ENCODE assay signal across 16 mouse cellular contexts in the genomic region with DNA sequence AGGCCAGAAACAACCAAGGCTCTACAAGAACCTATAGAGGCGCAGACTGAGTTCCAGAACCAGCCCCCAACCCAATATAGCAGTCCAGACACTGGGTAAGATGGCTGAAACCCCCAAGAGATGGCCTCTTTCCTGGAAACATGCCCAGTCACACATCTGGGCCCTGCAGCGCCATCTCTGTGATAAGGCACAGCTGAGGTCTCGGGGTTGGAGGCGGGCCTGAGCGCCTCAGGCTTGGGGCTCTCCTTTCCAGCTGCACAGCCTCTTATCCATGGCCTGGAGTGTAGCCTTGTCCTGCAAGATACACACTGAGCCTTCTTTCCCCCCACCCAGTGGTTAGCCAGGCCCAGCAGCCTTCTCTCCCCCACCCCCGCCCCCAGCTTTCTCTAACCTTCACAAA. TPM values are rescaled to one million over a fixed set of nuclear protein-coding genes. Genes with fewer than 3 reads are reported as not detected.
A peak's percentile ranks its signal among the peaks of the same experiment; 100 is the strongest.
DNase-seq lines count a peak whose midpoint lies in the region; ATAC-seq and TF ChIP-seq lines count a peak whose summit lies in the region.
"Had no signal": no experiment of that assay in that cellular context is flagged by ENCODE, and none has a peak within 500 bp of the region (broad histone marks: within the 10 kb centered on the region; RNA-seq: fewer than 3 reads in every experiment).

No protein-coding gene starts in this region.

- 59% methylated on average over 6 of the region's 6 CpGs for WGBS in heart, embryonic 11.5 days (ENCODE audit: insufficient replicate concordance)
- WGBS in liver, adult 2 months, result 90% methylated on average over 6 of the region's 6 CpGs

- H3K4me3 ChIP-seq in heart, embryonic 11.5 days (ENCODE audit: low read depth, low read length), result no peak overlapping the region
- H3K4me3 ChIP-seq in liver, adult 2 months (ENCODE audit: insufficient read depth, low read depth, low read length), result no peak overlapping the region
- H3K4me3 ChIP-seq: heart, embryonic 13.5 days; limb, embryonic 13.5 days; neural tube, embryonic 12.5 days had no signal

- H3K9me3 ChIP-seq in heart, embryonic 11.5 days (replicated peaks; ENCODE audit: control insufficient read depth, low read length), result peaks cover 4% of the 10 kb centered on the region; the same call in 1 of the 2 replicates
- H3K9me3 ChIP-seq: neural tube, embryonic 12.5 days had no signal

- 0 out of 2 replicates have a peak, but pooled peaks have one; percentile 9 for TF ChIP-seq POLR2A in liver, adult 2 months (IDR thresholded peaks at IDR 0.05; ENCODE audit: extremely low read depth, insufficient read depth, low read length)

- no peak overlapping the region for H3K9ac ChIP-seq in heart, embryonic 11.5 days (ENCODE audit: low read depth, low read length)
- peak overlapping the region; percentile 34; the same call in 1 of the 2 replicates for H3K9ac ChIP-seq in liver, adult 2 months (ENCODE audit: low read depth, low read length)
- H3K9ac ChIP-seq: heart, embryonic 13.5 days; limb, embryonic 13.5 days; neural tube, embryonic 12.5 days had no signal

- 0 out of 2 replicates have a peak overlapping the region, but pooled peaks have one; percentile 29 for H3K27ac ChIP-seq in heart, embryonic 11.5 days (ENCODE audit: low read depth, low read length)
- peak overlapping the region; percentile 76 for H3K27ac ChIP-seq in liver, adult 2 months (replicated peaks; ENCODE audit: insufficient read depth, low read depth, low read length)
- H3K27ac ChIP-seq: heart, embryonic 13.5 days; limb, embryonic 13.5 days; neural tube, embryonic 12.5 days had no signal

- H3K36me3 ChIP-seq in heart, embryonic 11.5 days (ENCODE audit: control insufficient read depth, insufficient read depth, low read length), result peaks cover 5% of the 10 kb centered on the region
- peaks cover 28% of the 10 kb centered on the region for H3K36me3 ChIP-seq in liver, adult 2 months (ENCODE audit: control insufficient read depth, insufficient read depth, low read length)

- H3K4me2 ChIP-seq in heart, embryonic 11.5 days, result no peak overlapping the region
- H3K4me2 ChIP-seq: heart, embryonic 13.5 days; limb, embryonic 13.5 days; neural tube, embryonic 12.5 days had no signal

- no peaks in the 10 kb centered on the region for H3K79me2 ChIP-seq in liver, adult 2 months (ENCODE audit: control insufficient read depth, insufficient read depth, low read length)

- H3K4me1 ChIP-seq in heart, embryonic 11.5 days (ENCODE audit: control insufficient read depth, insufficient read depth, low read length), result no peaks in the 10 kb centered on the region; the same call in 1 of the 2 replicates
- H3K4me1 ChIP-seq in liver, adult 2 months (ENCODE audit: control insufficient read depth, insufficient read depth, low read length), result peaks cover 4% of the 10 kb centered on the region; the same call in 1 of the 2 replicates
- H3K4me1 ChIP-seq: limb, embryonic 13.5 days; neural tube, embryonic 12.5 days had no signal

- peak; percentile 77; the same call in 1 of the 2 replicates for ATAC-seq in heart, embryonic 11.5 days (replicated peaks; ENCODE audit: insufficient number of reproducible peaks, low FRiP score, low TSS enrichment)
- ATAC-seq in megakaryocyte progenitor cell, adult 5-6 weeks (replicated peaks; ENCODE audit: poor library complexity), result peak; percentile 86
- ATAC-seq: forebrain, embryonic 14.5 days had no signal

- DNase-seq in heart, adult 9 months (ENCODE audit: low spot score in 2 of 2), result no peak
- DNase-seq in c-Kit-negative CD71-positive TER-119-positive erythroid progenitor cells, embryonic 14.5 days (ENCODE audit: low read depth, low spot score), result peak; percentile 40
- DNase-seq in liver, adult 2 months (ENCODE audit: extremely low read depth, low read depth, low spot score), result no peak
- DNase-seq in kidney, postnatal 25 days, result no peak
- no peak for DNase-seq in adrenal gland, adult 2 months
- DNase-seq: adrenal gland, postnatal 36 days; cerebellum, postnatal 14 days; gastrocnemius, postnatal 25 days; lung, postnatal 10 days; thymus, postnatal 14 days had no signal

- TF ChIP-seq CTCF in liver, adult 2 months (IDR thresholded peaks at IDR 0.05; ENCODE audit: low read depth, low read length), result no peak

- no peaks in the 10 kb centered on the region for H3K27me3 ChIP-seq in heart, embryonic 11.5 days (ENCODE audit: control insufficient read depth, insufficient read depth, low read length)
- no peaks in the 10 kb centered on the region for H3K27me3 ChIP-seq in liver, adult 2 months (ENCODE audit: control insufficient read depth, insufficient read depth, low read length)
- H3K27me3 ChIP-seq: heart, embryonic 13.5 days; limb, embryonic 13.5 days; neural tube, embryonic 12.5 days had no signal

RNA-seq across cellular contexts. Expression of gene Spout1, which starts 7.0 kb away (rescaled TPM):
- polyA plus RNA-seq in heart, embryonic 11.5 days (2014; fragmentation: Nextera tagmentation; extraction: Ambion mirVana), result 41.2 and 43.4 TPM in 2 replicates
- total RNA-seq in liver, adult 2 months (2014; rRNA removed), result 12.9 and 13.1 TPM in 2 replicates
- 14.0 and 14.9 TPM in 2 replicates for polyA plus RNA-seq in liver, adult 2 months (2012; rRNA removed)
- total RNA-seq in megakaryocyte progenitor cell, adult 5-6 weeks (2015), result 21.5 and 28.3 TPM in 2 replicates
- total RNA-seq in megakaryocyte progenitor cell, adult 5-6 weeks (2017), result 40.1 and 44.2 TPM in 2 replicates
- 10 to 100 TPM; 18.7 to 23.6 TPM for total RNA-seq in adrenal gland, adult 2 months (2021)
- 28.5 and 36.4 TPM in 2 replicates for polyA plus RNA-seq in adrenal gland, adult 2 months (2012; rRNA removed)

RNA-seq across cellular contexts. Expression of gene Endog, which starts 14.0 kb away (rescaled TPM):
- 30.0 and 33.4 TPM in 2 replicates for polyA plus RNA-seq in heart, embryonic 11.5 days (2014; fragmentation: Nextera tagmentation; extraction: Ambion mirVana)
- total RNA-seq in liver, adult 2 months (2014; rRNA removed), result 78.7 and 101 TPM in 2 replicates
- polyA plus RNA-seq in liver, adult 2 months (2012; rRNA removed), result 122 and 132 TPM in 2 replicates
- total RNA-seq in megakaryocyte progenitor cell, adult 5-6 weeks (2015), result 10.2 and 12.7 TPM in 2 replicates
- 4.0 and 11.6 TPM in 2 replicates for total RNA-seq in megakaryocyte progenitor cell, adult 5-6 weeks (2017)
- 10 to 100 TPM; 29.2 to 42.5 TPM for total RNA-seq in adrenal gland, adult 2 months (2021)
- polyA plus RNA-seq in adrenal gland, adult 2 months (2012; rRNA removed), result 134 and 158 TPM in 2 replicates

RNA-seq across cellular contexts. Expression of gene Kyat1, which starts 20.4 kb away (rescaled TPM):
- polyA plus RNA-seq in heart, embryonic 11.5 days (2014; fragmentation: Nextera tagmentation; extraction: Ambion mirVana), result 13.6 and 15.5 TPM in 2 replicates
- 169 and 184 TPM in 2 replicates for total RNA-seq in liver, adult 2 months (2014; rRNA removed)
- 267 and 378 TPM in 2 replicates for polyA plus RNA-seq in liver, adult 2 months (2012; rRNA removed)
- 3.0 and 5.5 TPM in 2 replicates for total RNA-seq in megakaryocyte progenitor cell, adult 5-6 weeks (2015)
- total RNA-seq in megakaryocyte progenitor cell, adult 5-6 weeks (2017), result 7.0 and 8.5 TPM in 2 replicates
- 10 to 100 TPM; 22.1 to 23.9 TPM for total RNA-seq in adrenal gland, adult 2 months (2021)
- polyA plus RNA-seq in adrenal gland, adult 2 months (2012; rRNA removed), result 28.7 and 37.3 TPM in 2 replicates

RNA-seq across cellular contexts. Expression of gene Tbc1d13, which starts 51.7 kb away (rescaled TPM):
- polyA plus RNA-seq in heart, embryonic 11.5 days (2014; fragmentation: Nextera tagmentation; extraction: Ambion mirVana), result 8.2 and 9.1 TPM in 2 replicates
- 25.8 and 26.6 TPM in 2 replicates for total RNA-seq in liver, adult 2 months (2014; rRNA removed)
- polyA plus RNA-seq in liver, adult 2 months (2012; rRNA removed), result 36.3 and 42.6 TPM in 2 replicates
- 28.8 and 29.0 TPM in 2 replicates for total RNA-seq in megakaryocyte progenitor cell, adult 5-6 weeks (2015)
- 47.2 and 65.0 TPM in 2 replicates for total RNA-seq in megakaryocyte progenitor cell, adult 5-6 weeks (2017)
- 10 to 100 TPM; 47.8 to 55.2 TPM for total RNA-seq in adrenal gland, adult 2 months (2021)
- 60.2 and 69.7 TPM in 2 replicates for polyA plus RNA-seq in adrenal gland, adult 2 months (2012; rRNA removed)

RNA-seq across cellular contexts. Expression of gene Lrrc8a, which starts 52.2 kb away (rescaled TPM):
- polyA plus RNA-seq in heart, embryonic 11.5 days (2014; fragmentation: Nextera tagmentation; extraction: Ambion mirVana), result 38.1 and 46.9 TPM in 2 replicates
- 8.5 and 14.0 TPM in 2 replicates for total RNA-seq in liver, adult 2 months (2014; rRNA removed)
- 22.6 and 24.1 TPM in 2 replicates for polyA plus RNA-seq in liver, adult 2 months (2012; rRNA removed)
- 11.7 and 11.9 TPM in 2 replicates for total RNA-seq in megakaryocyte progenitor cell, adult 5-6 weeks (2015)
- 7.0 and 7.4 TPM in 2 replicates for total RNA-seq in megakaryocyte progenitor cell, adult 5-6 weeks (2017)
- total RNA-seq in adrenal gland, adult 2 months (2021), result 10 to 100 TPM; 59.3 to 65.7 TPM
- 40.5 and 44.8 TPM in 2 replicates for polyA plus RNA-seq in adrenal gland, adult 2 months (2012; rRNA removed)
